Mouse (Mus musculus) lung, adult 2 months (tissue): ENCODE measurements at regions not wholly inside any gene's neighbourhood (a gene's known extent, or its start where the extent isn't known, plus 50 kb on each side); places are given as distances from the start of the nearest gene placed in this dataset.

Experiments used
- DNase-seq: peaks from one replicate; pipeline ENCODE4 v3.0.0; 2022
- H3K4me1 ChIP-seq: fragments of 200-500 bp; 2 replicates; pipeline ENCODE4 v1.6.1; 2011; ENCODE audit warnings: low read length; ENCODE audit not compliant: control insufficient read depth, insufficient read depth
- H3K4me3 ChIP-seq: fragments of 200-500 bp; replicated peaks from 2 replicates; pipeline ENCODE3; 2011; ENCODE audit warnings: low read depth, mild to moderate bottlenecking, control low read depth, low read length; ENCODE audit errors: extremely low read depth
- CTCF ChIP-seq: fragments of 200-500 bp; IDR thresholded peaks from 2 replicates; pipeline ENCODE4 v1.5.1; 2011; ENCODE audit warnings: mild to moderate bottlenecking, low read length, control low read depth; ENCODE audit not compliant: insufficient read depth
- POLR2A ChIP-seq: fragments of 200-500 bp; IDR thresholded peaks from 2 replicates; pipeline ENCODE4 v1.6.1; 2011; ENCODE audit warnings: low read depth, mild to moderate bottlenecking, control low read depth, low read length, borderline replicate concordance; ENCODE audit errors: extremely low read depth
- WGBS: fragments of 180-500 bp; shearing (Covaris S2); methylation state at CpG from one replicate; pipeline ENCODE4 v1.1.7; 2018; 5-methylcytosine and 5-hydroxymethylcytosine counted together

- no peak for DNase-seq
- WGBS: 43% methylated on average over 3 of the region's 3 CpGs
- TF ChIP-seq POLR2A (no peak), CTCF (no peak)
- Histone ChIP-seq H3K4me3 (no peak overlapping the region), H3K4me1 (no peaks in the 10 kb centered on the region; the same call in 1 of the 2 replicates)
Measured at GRCm38 (mm10) chr13:34424921-34425320, 79.9 kb upstream of the Slc22a23 start.

GRCm38 (mm10) chr13:34421644-34422043, 76.7 kb upstream of the Slc22a23 start:
- Histone ChIP-seq H3K4me1 (no peaks in the 10 kb centered on the region; the same call in 1 of the 2 replicates), H3K4me3 (no peak overlapping the region)
- TF ChIP-seq CTCF: no peak
- no peak for TF ChIP-seq POLR2A
- DNase-seq: no peak
- 80% methylated on average over 3 of the region's 3 CpGs for WGBS

GRCm38 (mm10) chr13:34420341-34421156, 75.6 kb upstream of the Slc22a23 start:
- Histone ChIP-seq H3K4me1 (no peaks in the 10 kb centered on the region; the same call in 1 of the 2 replicates), H3K4me3 (no peak overlapping the region)
- 52% methylated on average over 8 of the region's 8 CpGs for WGBS
- DNase-seq: no peak
- TF ChIP-seq CTCF: no peak
- TF ChIP-seq POLR2A: no peak

- Histone ChIP-seq H3K4me3 (no peak overlapping the region), H3K4me1 (no peaks in the 10 kb centered on the region)
- 84% methylated on average over 3 of the region's 3 CpGs for WGBS
- DNase-seq: no peak
- TF ChIP-seq CTCF (no peak), POLR2A (no peak)
Measured at GRCm38 (mm10) chr13:34419061-34419460, 74.1 kb upstream of the Slc22a23 start.

- no peak for DNase-seq
- WGBS: 75% methylated on average over 2 of the region's 2 CpGs
- Histone ChIP-seq H3K4me1 (no peaks in the 10 kb centered on the region), H3K4me3 (no peak overlapping the region)
- TF ChIP-seq CTCF (no peak), POLR2A (no peak)
Measured at GRCm38 (mm10) chr13:34416603-34417002, 71.6 kb upstream of the Slc22a23 start.

GRCm38 (mm10) chr13:34414533-34414932, 69.6 kb upstream of the Slc22a23 start:
- WGBS: 90% methylated on average over 2 of the region's 2 CpGs
- no peak overlapping the region for H3K4me3 ChIP-seq
- H3K4me1 ChIP-seq: no peaks in the 10 kb centered on the region
- no peak for DNase-seq
- TF ChIP-seq CTCF (no peak), POLR2A (no peak)

- DNase-seq: no peak
- WGBS: 28% methylated on average over 2 of the region's 2 CpGs
- Histone ChIP-seq H3K4me1 (peaks cover 5% of the 10 kb centered on the region; the same call in 1 of the 2 replicates), H3K4me3 (no peak overlapping the region)
- TF ChIP-seq POLR2A: no peak
- TF ChIP-seq CTCF: no peak
Measured at GRCm38 (mm10) chr13:34408669-34409055, 63.7 kb upstream of the Slc22a23 start.

- DNase-seq: no peak
- 60% methylated on average over 4 of the region's 4 CpGs for WGBS
- no peak for TF ChIP-seq CTCF
- no peak for TF ChIP-seq POLR2A
Measured at GRCm38 (mm10) chr13:34408007-34408668, 63.2 kb upstream of the Slc22a23 start.

GRCm38 (mm10) chr13:34406291-34406690, 61.3 kb upstream of the Slc22a23 start:
- H3K4me1 ChIP-seq: peaks cover 5% of the 10 kb centered on the region; the same call in 1 of the 2 replicates
- H3K4me3 ChIP-seq: no peak overlapping the region
- TF ChIP-seq POLR2A (no peak), CTCF (no peak)
- DNase-seq: no peak

More at GRCm38 (mm10) chr13:34408007-34408668, 63.2 kb upstream of the Slc22a23 start:
- peaks cover 5% of the 10 kb centered on the region; the same call in 1 of the 2 replicates for H3K4me1 ChIP-seq
- no peak overlapping the region for H3K4me3 ChIP-seq
